Mouse (Mus musculus) kidney, adult 10 weeks (tissue): ENCODE data around the gene Gsx1. TPM values are rescaled to one million over a fixed set of nuclear protein-coding genes. Genes with fewer than 3 reads are reported as not detected.

Experiments
- polyA plus RNA-seq: library from polyadenylated mRNA; stranded (reverse); fragments of 350-450 nt; fragmentation: Illumina TruSeq; extraction: RNeasy Lipid Tissue Mini Kit (QIAGEN cat#74804); gene quantifications from one replicate; pipeline ENCODE4 v1.2.3, GENCODE M21; 2014; ENCODE audit warnings: low read depth, low replicate concordance

Gene Gsx1
- not detected for polyA plus RNA-seq

GRCm38 (mm10) chr5:147188571-147188975, at the start of gene Gsx1:
Gene Gsx1, plus strand, starts transcription at chr5:147188696.

Other genes starting within 250 kb of the Gsx1 start
- 25.1 TPM for gene Gtf3a, start 240.0 kb upstream of the Gsx1 start, polyA plus RNA-seq
- 42.2 TPM for gene Mtif3, start 224.9 kb upstream of the Gsx1 start, polyA plus RNA-seq
- 11.0 TPM for gene Lnx2, start 112.1 kb upstream of the Gsx1 start, polyA plus RNA-seq
- gene Polr1d, start 111.6 kb upstream of the Gsx1 start, polyA plus RNA-seq, result 103 TPM
- gene Pdx1, start 81.3 kb downstream of the Gsx1 start, polyA plus RNA-seq, result not detected
- not detected for gene Cdx2, start 118.6 kb downstream of the Gsx1 start, polyA plus RNA-seq
- gene Urad, start 133.7 kb downstream of the Gsx1 start, polyA plus RNA-seq, result not detected
- 0.20 TPM for gene Flt3, start 211.8 kb downstream of the Gsx1 start, polyA plus RNA-seq
- gene Pan3, start 241.5 kb downstream of the Gsx1 start, polyA plus RNA-seq, result 58.3 TPM